Mouse (Mus musculus): ENCODE data around the gene Prdm11. TPM values are rescaled to one million over a fixed set of nuclear protein-coding genes. Genes with fewer than 3 reads are reported as not detected.

Gene Prdm11
- polyA plus RNA-seq, 1 experiment = 11.0 TPM

DNA sequence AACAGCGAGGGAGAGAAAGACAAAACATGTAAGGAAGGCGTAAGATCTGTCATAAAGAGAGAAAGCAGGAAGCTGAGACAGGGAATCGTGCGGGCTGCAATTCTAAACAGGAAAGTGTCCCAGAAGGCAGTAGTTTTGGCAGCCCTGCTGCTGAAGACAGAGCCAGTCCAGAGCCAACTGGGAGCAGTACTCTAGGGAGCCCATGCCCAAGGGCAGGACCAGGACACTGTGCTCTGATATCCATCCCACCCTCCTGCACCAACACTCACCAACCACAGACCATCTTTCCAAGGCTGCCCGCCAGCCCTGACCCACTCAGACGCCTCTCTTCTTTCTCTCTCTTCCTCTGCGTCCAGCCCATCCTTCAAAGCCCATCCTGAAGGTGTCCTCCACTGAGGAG, 5.1 kb downstream of the Prdm11 start:
- Histone ChIP-seq H3K4me3 (ENCODE audit: extremely low read depth, insufficient read depth, insufficient read length) (no peak overlapping the region), H3K4me1 (ENCODE audit: control insufficient read depth, insufficient read depth, insufficient read length) (peaks cover 2% of the 10 kb centered on the region; the same call in 1 of the 2 replicates), H3K27me3 (ENCODE audit: control insufficient read depth, insufficient read depth, low read length) (no peaks in the 10 kb centered on the region), H3K27ac (ENCODE audit: insufficient read depth, low read length) (no peak overlapping the region), H3K36me3 (ENCODE audit: control insufficient read depth, insufficient read depth, low read length) (no peaks in the 10 kb centered on the region)
- WGBS = 77% methylated on average over 7 of the region's 7 CpGs
- TF ChIP-seq CTCF (IDR thresholded peaks at IDR 0.05; ENCODE audit: extremely low read depth, insufficient read depth, insufficient read length, insufficient replicate concordance) (no peak), POLR2A (IDR thresholded peaks at IDR 0.05; ENCODE audit: low read depth, low read length) (no peak)
- DNase-seq (ENCODE audit: low read depth in 1 of 2, low spot score in 2 of 2) = no peak

DNA sequence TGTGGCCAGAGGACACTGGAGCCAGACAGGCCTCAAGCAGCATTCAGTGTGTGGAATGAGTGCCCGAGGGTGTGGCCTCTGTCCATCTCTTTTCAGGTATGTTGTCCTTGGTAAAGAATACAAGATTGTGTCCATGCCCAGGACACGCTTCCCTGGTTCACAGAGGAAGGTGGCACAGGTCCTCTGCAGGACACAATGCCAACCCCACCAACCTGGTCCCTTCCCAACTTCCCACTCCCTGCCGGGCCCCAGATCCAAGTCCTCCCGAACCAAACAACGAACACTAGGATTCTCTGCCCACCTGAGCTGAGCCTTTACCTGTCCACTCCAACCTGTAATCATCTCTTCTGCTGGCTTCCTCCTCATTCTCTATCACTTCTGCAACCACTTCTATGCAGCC, 6.3 kb downstream of the Prdm11 start:
- no peaks in the 10 kb centered on the region for H3K36me3 ChIP-seq (ENCODE audit: control insufficient read depth, insufficient read depth, low read length)
- no peaks in the 10 kb centered on the region for H3K4me1 ChIP-seq (ENCODE audit: control insufficient read depth, insufficient read depth, insufficient read length)
- no peak for DNase-seq (ENCODE audit: low read depth in 1 of 2, low spot score in 2 of 2)
- no peaks in the 10 kb centered on the region for H3K27me3 ChIP-seq (ENCODE audit: control insufficient read depth, insufficient read depth, low read length)
- no peak overlapping the region for H3K27ac ChIP-seq (ENCODE audit: insufficient read depth, low read length)
- WGBS = 91% methylated on average over 5 of the region's 5 CpGs
- TF ChIP-seq POLR2A (IDR thresholded peaks at IDR 0.05; ENCODE audit: low read depth, low read length) = no peak
- TF ChIP-seq CTCF (IDR thresholded peaks at IDR 0.05; ENCODE audit: extremely low read depth, insufficient read depth, insufficient read length, insufficient replicate concordance) = no peak
- no peak overlapping the region for H3K4me3 ChIP-seq (ENCODE audit: extremely low read depth, insufficient read depth, insufficient read length)

DNA sequence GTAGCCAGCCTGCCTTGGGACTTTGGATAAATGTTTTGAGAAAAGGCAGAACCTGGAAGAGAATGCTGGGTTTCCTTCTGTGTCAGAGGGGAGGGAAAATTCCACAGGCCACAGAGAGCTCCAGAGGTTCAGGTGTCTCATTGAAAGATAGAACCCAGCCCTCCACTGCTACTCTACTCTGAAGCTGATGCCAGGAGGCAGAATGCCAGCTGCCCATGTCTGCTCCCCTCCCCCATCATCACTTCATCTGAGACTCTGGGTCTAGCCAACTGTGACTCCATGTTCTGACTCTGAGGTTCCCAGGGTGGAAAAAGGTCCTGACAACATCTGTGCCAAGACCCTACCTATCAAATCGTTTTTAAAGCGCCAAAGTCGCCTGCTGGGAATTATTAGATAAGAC, 6.9 kb downstream of the Prdm11 start:
- H3K27ac ChIP-seq (ENCODE audit: insufficient read depth, low read length) = no peak overlapping the region
- no peaks in the 10 kb centered on the region for H3K4me1 ChIP-seq (ENCODE audit: control insufficient read depth, insufficient read depth, insufficient read length)
- H3K36me3 ChIP-seq (ENCODE audit: control insufficient read depth, insufficient read depth, low read length) = no peaks in the 10 kb centered on the region
- no peak for DNase-seq (ENCODE audit: low read depth in 1 of 2, low spot score in 2 of 2)
- TF ChIP-seq POLR2A (IDR thresholded peaks at IDR 0.05; ENCODE audit: low read depth, low read length) = no peak
- no peak for TF ChIP-seq CTCF (IDR thresholded peaks at IDR 0.05; ENCODE audit: extremely low read depth, insufficient read depth, insufficient read length, insufficient replicate concordance)
- H3K4me3 ChIP-seq (ENCODE audit: extremely low read depth, insufficient read depth, insufficient read length) = no peak overlapping the region
- H3K27me3 ChIP-seq (ENCODE audit: control insufficient read depth, insufficient read depth, low read length) = no peaks in the 10 kb centered on the region
- 82% methylated on average over 3 of the region's 3 CpGs for WGBS

DNA sequence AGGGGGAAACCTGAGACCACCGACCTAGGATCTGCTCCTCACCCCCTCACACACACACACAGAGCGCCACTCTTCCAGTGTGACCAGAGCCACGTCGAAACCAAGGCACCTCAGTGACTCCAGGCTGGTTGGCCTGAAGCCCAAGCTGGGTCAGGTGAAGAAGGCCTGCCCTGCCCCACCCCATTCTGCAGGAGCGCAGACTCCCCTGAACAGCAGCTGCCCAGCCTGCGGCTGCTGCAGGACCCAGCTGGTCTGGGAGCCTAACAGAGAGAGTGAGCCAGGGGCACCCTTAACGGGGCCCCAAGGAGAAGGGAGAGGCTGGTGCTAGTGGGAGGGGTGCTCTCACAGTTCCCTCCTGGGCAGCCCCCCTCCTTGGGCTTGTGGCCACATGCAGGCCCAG, 10.3 kb downstream of the Prdm11 start:
- Histone ChIP-seq H3K4me1 (ENCODE audit: control insufficient read depth, insufficient read depth, insufficient read length) (no peaks in the 10 kb centered on the region), H3K36me3 (ENCODE audit: control insufficient read depth, insufficient read depth, low read length) (no peaks in the 10 kb centered on the region), H3K27ac (ENCODE audit: insufficient read depth, low read length) (no peak overlapping the region), H3K4me3 (ENCODE audit: extremely low read depth, insufficient read depth, insufficient read length) (no peak overlapping the region), H3K27me3 (ENCODE audit: control insufficient read depth, insufficient read depth, low read length) (no peaks in the 10 kb centered on the region)
- no peak for DNase-seq (ENCODE audit: low read depth in 1 of 2, low spot score in 2 of 2)
- no peak for TF ChIP-seq CTCF (IDR thresholded peaks at IDR 0.05; ENCODE audit: extremely low read depth, insufficient read depth, insufficient read length, insufficient replicate concordance)
- TF ChIP-seq POLR2A (IDR thresholded peaks at IDR 0.05; ENCODE audit: low read depth, low read length) = no peak
- WGBS = 40% methylated on average over 7 of the region's 7 CpGs

DNA sequence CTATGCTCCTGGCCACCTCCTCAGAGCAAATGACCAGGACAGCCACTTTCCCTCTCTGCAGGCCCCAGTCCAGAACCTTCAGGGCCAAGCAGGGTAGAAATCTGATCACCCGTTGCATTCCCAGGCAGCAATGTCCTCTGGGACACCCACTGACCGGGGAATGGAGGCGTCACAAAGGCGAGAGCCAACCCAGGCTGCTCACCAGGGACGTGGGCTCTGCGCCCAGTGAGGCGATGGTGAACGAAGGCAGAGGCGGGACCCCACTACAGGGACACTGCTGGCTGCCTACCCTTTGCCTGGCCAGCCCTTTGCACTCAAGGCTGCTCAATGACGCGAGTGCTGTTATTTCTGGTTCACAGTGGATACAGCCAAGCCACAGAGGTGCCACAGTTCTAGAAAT, 13.3 kb downstream of the Prdm11 start:
- no peaks in the 10 kb centered on the region for H3K27me3 ChIP-seq (ENCODE audit: control insufficient read depth, insufficient read depth, low read length)
- no peak overlapping the region for H3K27ac ChIP-seq (ENCODE audit: insufficient read depth, low read length)
- WGBS = 88% methylated on average over 11 of the region's 11 CpGs
- H3K36me3 ChIP-seq (ENCODE audit: control insufficient read depth, insufficient read depth, low read length) = no peaks in the 10 kb centered on the region
- H3K4me3 ChIP-seq (ENCODE audit: extremely low read depth, insufficient read depth, insufficient read length) = no peak overlapping the region
- no peak for TF ChIP-seq CTCF (IDR thresholded peaks at IDR 0.05; ENCODE audit: extremely low read depth, insufficient read depth, insufficient read length, insufficient replicate concordance)
- TF ChIP-seq POLR2A (IDR thresholded peaks at IDR 0.05; ENCODE audit: low read depth, low read length) = no peak
- H3K4me1 ChIP-seq (ENCODE audit: control insufficient read depth, insufficient read depth, insufficient read length) = peaks cover 5% of the 10 kb centered on the region; the same call in 1 of the 2 replicates
- DNase-seq (ENCODE audit: low read depth in 1 of 2, low spot score in 2 of 2) = no peak

DNA sequence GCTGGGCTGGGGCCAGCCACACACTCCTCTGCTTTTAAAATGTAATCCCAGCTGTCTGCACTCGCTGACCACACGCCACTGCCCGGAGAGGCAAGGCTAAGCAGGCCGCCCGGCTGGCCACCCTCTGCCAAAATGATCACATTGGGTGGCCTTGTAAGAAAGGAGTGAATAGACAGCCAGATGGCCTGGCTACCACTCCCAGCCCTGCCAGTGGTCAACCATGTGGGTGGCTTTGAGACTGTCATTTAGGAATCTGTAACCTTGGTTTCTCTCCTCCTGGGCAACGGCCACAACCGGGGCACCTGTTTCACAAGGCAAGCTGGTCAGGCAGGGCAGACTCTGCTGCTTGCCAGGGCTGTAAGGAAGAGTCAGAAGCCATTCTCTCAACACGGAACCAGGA, 13.9 kb downstream of the Prdm11 start:
- no peak overlapping the region for H3K4me3 ChIP-seq (ENCODE audit: extremely low read depth, insufficient read depth, insufficient read length)
- no peaks in the 10 kb centered on the region for H3K36me3 ChIP-seq (ENCODE audit: control insufficient read depth, insufficient read depth, low read length)
- H3K27ac ChIP-seq (ENCODE audit: insufficient read depth, low read length) = no peak overlapping the region
- H3K27me3 ChIP-seq (ENCODE audit: control insufficient read depth, insufficient read depth, low read length) = no peaks in the 10 kb centered on the region
- TF ChIP-seq CTCF (IDR thresholded peaks at IDR 0.05; ENCODE audit: extremely low read depth, insufficient read depth, insufficient read length, insufficient replicate concordance) (no peak), POLR2A (IDR thresholded peaks at IDR 0.05; ENCODE audit: low read depth, low read length) (no peak)
- 93% methylated on average over 8 of the region's 8 CpGs for WGBS
- H3K4me1 ChIP-seq (ENCODE audit: control insufficient read depth, insufficient read depth, insufficient read length) = peaks cover 5% of the 10 kb centered on the region; the same call in 1 of the 2 replicates
- no peak for DNase-seq (ENCODE audit: low read depth in 1 of 2, low spot score in 2 of 2)

DNA sequence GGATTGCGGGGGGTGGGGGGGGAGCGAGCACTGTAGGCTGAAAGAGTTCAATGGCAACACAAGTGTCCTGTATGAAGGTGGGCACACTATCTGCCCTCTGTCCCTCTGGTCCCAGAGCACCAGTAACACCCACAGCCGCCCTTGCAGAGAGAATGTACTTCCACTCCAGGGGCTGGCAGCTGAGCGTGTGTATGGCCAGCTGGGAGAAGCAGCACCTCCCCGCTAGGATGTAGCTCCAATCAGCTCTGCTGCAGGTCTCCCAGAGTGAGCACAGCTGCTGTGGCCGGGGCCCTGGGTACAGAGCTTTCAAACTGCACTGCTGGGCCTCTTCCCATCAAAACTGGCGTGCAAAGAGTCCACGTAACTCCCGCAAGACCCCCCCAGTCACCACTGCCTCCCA, 14.9 kb downstream of the Prdm11 start:
- Histone ChIP-seq H3K27me3 (ENCODE audit: control insufficient read depth, insufficient read depth, low read length) (no peaks in the 10 kb centered on the region), H3K4me3 (ENCODE audit: extremely low read depth, insufficient read depth, insufficient read length) (no peak overlapping the region), H3K4me1 (ENCODE audit: control insufficient read depth, insufficient read depth, insufficient read length) (peaks cover 5% of the 10 kb centered on the region; the same call in 1 of the 2 replicates), H3K36me3 (ENCODE audit: control insufficient read depth, insufficient read depth, low read length) (no peaks in the 10 kb centered on the region), H3K27ac (ENCODE audit: insufficient read depth, low read length) (no peak overlapping the region)
- WGBS = 67% methylated on average over 9 of the region's 9 CpGs
- TF ChIP-seq POLR2A (IDR thresholded peaks at IDR 0.05; ENCODE audit: low read depth, low read length) (no peak), CTCF (IDR thresholded peaks at IDR 0.05; ENCODE audit: extremely low read depth, insufficient read depth, insufficient read length, insufficient replicate concordance) (no peak)
- no peak for DNase-seq (ENCODE audit: low read depth in 1 of 2, low spot score in 2 of 2)
